Mouse (Mus musculus) adrenal gland, adult 18-20 months (tissue): Measurements from ENCODE around the gene Gfra1. TPM values are rescaled to one million over a fixed set of nuclear protein-coding genes. Genes with fewer than 3 reads are reported as not detected.

Experiments
- DNase-seq, 2 experiments: peaks; one replicate each; pipeline ENCODE4 v3.0.0; 2021 to 2022; ENCODE audit warnings: low spot score in 2 of 2
- long read RNA-seq, 2 experiments: library from polyadenylated mRNA; stranded (forward); transcript quantifications; one replicate each; pipeline ENCODE4 v2.0.0; 2021
- total RNA-seq, 2 experiments: library from RNA; stranded (reverse); gene quantifications; 1 replicate in 1 of 2; 2 replicates in 1 of 2; pipeline ENCODE4 v1.2.3; 2021

The Gfra1 gene
- total RNA-seq = 1 to 10 TPM; 1.0 to 2.9 TPM
- long read RNA-seq, experiment 1, partial matches to known transcripts = 1 of 1 reads
- long read RNA-seq, experiment 1, other reads (novel, unspliced or antisense) = 0 of 1 reads
- long read RNA-seq, experiment 2 = 0 reads

DNA sequence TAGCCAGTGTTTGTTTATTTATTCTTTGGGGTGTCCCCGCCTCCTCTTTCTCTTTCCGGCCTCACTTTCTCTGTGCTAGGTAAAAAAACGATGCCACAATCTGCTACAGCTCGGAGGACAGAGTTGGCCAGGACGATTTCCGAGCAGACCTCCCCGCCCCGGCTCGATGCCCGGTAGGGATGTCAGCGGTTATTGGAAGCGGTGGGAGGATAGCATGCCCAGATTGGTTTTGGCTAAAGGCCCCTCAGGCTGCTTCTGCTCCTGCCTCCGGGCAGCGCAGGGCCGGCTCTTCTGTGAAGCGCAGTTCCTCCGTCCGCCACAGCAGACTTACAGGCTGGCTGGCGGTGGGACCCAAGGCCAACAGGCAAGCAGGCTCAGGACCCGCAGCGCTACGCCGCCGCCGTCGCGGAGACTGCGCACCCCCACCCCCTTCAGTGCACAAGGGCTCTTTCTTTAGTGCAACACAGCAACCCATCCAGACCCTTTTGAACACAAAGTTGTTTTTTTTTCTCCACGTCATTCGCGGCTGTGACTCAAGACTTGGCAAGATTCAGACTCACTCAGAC lies at the start of gene Gfra1:
TSS of gene Gfra1 (minus strand) at position 414 of the 566 bp plus-strand sequence.
- peak; percentile 21 to 31 for DNase-seq

- no peak for DNase-seq
Measured at GRCm38 (mm10) chr19:58500049-58500448, 44.3 kb upstream of the Gfra1 start.

GRCm38 (mm10) chr19:58499420-58499966 lies 43.8 kb upstream of the Gfra1 start:
- DNase-seq = no peak

DNA sequence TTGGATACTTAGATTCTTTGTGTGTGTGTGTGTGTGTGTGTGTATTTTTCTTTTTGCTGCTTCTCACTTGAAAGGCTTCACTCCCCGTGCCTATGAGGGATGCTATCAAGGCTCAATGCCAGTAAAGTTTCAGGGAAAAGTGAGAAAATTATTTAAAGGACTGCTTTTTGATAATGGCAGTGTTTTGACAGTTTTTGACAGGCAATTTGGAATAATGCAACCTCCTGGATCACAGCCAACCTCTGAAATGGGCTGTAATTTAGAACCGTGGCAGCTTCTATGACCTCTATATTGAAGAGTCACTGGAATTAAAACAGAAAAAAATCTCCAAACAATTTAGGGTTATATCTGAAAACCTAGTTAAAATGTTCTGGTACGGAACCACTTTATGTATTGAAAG lies 41.4 kb upstream of the Gfra1 start:
- DNase-seq = no peak

GRCm38 (mm10) chr19:58486686-58487085 lies 31.0 kb upstream of the Gfra1 start:
- no peak for DNase-seq

DNA sequence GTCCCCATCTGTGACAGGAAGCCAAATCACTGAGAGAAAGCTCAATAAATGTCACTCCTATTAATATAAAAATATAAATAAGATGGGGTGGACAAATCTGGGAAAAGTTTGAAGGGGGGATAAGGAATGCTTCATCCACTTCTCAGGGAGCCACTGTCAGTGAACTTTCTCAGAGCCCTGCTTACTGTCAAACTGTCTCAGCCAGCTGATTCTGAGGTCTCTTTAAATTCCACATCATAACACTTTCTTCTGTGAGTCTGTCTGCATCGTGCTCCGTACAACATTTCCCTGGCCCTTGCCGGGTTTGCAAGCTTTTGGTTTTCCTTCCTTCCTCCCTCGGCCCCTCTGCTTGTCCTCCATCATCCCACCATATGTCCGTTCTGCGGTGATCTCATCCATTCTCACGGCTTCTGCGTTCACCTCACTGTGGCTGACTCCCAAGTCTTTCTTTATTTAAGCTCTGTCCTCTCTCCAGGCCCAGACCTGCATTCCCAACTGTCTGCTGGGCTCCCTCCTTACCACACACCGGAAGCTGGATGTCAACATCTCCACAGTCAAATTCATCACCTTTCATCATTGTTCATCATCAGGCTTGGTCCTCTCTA lies 26.8 kb upstream of the Gfra1 start:
- no peak for DNase-seq

- no peak for DNase-seq
Measured at GRCm38 (mm10) chr19:58474251-58474650, 18.5 kb upstream of the Gfra1 start.

DNA sequence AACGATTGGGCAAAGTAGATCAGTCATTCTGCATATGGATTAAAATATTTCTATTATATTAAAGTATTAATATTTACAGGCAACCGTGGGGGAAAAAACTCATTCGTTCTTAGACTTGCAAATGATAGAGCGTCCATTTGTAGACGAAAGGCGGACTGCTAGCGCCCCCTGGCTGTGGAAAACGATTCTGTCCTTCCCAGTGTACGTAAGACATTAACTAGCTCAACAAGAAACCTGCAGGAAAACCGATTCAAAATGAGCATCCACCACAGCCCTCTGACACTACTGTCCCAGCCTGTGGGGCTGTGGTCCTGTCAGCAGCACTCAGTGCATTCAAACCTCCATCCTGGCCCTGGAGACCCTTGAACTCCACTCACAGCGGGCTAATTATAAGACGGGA lies 13.7 kb upstream of the Gfra1 start:
- DNase-seq = peak; percentile 80 to 82

DNA sequence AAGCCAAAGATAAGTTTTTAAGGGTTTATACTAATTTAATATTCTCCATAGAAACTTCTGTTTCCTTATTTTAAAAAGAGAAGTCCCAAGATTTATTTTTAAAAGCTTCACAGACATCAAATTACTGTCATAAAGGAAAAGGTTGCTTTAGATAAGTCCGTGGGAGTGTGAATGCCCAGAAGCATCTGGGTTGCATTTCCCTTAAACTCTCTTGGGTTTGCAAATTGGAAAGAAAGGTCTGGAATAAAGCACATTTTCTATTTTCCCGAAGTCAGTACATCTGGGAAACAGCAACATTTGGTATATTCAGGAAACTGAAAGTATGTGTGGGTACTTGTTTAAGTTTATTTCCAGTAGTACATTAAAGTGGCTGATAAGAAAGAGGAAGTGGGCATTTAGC lies 12.6 kb upstream of the Gfra1 start:
- DNase-seq = no peak

GRCm38 (mm10) chr19:58463755-58464154 lies 8.0 kb upstream of the Gfra1 start:
- DNase-seq = no peak

- no peak for DNase-seq
Measured at GRCm38 (mm10) chr19:58460361-58461022, 4.8 kb upstream of the Gfra1 start.

- no peak for DNase-seq
Measured at GRCm38 (mm10) chr19:58456491-58457061, 867 bp upstream of the Gfra1 start.

GRCm38 (mm10) chr19:58455061-58455495 lies 631 bp downstream of the Gfra1 start:
- peak in 1 of 2 experiments; percentile 2 for DNase-seq

DNA sequence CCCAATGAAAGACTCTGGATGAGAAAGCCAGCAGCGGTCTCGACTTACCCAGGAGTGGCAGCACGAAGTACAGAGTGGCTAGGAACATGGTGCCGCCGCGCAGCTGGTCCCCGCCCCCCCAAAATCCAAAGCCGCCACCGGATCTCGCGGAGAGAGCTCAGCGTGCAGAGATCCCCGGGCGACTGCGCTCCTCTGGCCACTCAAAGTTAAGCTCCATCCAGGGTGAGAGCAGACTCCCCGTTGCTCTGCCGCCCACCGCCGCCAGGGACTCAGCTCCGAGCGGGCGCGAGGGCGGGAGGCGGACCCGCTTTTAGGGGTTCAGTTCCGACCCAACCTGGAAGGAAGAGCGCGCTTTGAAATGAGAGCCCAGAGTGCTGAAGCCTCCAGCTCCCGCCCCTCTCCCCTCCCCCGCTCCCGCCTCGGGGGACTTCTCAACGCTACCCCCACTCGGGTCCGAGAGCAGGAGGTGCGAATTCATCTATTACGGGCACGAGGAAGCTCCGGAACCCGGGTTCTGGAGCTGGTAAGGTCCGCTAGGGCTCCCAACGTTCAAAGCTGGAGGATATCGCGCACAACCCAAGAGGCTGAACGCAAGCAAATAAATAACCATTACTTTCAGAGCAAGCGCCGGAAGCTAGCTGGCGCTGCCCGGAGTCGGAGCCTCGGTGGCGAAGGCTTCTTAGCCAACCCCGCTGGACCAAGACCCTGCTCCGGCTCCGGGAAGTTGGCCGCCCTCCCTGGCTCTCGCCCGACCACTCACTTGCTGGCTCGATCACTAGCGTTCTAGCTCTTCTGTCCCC lies 1.2 kb downstream of the Gfra1 start:
- DNase-seq = peak; percentile 29 to 36

GRCm38 (mm10) chr19:58453581-58453980 lies 2.1 kb downstream of the Gfra1 start:
- peak; percentile 14 to 27 for DNase-seq

GRCm38 (mm10) chr19:58452941-58453551 lies 2.7 kb downstream of the Gfra1 start:
- DNase-seq = peak in 1 of 2 experiments; percentile 2

DNA sequence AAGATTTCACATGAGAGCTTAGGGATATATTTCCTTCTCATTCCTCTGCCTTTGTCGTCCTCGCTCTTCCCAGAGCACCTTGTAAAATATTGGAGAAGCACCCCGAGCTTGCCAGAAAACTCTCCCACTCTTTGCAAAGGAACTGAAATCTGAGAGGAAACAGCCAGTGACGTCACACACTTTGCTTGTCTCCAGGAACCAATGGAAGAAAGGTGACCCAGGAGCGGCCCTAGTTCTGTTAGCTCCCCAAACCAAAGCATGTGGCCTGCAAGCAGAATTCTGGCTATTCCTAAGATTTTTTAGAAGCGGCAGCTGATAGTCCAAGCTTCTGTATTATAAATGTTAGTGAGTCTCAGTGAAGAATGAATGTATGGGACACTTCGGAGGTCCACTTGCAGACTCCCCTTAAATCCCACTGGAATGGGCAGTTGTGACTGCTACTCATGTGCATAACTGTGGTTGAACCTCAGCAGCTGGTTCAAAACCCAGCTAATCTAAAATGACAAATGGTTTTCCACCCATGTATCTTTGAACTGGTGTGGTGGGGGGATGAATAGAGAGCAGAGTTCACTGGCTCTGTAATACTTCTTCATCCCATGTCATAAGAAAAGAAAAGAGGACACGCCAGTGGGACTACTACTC lies 3.4 kb downstream of the Gfra1 start:
- no peak for DNase-seq

DNA sequence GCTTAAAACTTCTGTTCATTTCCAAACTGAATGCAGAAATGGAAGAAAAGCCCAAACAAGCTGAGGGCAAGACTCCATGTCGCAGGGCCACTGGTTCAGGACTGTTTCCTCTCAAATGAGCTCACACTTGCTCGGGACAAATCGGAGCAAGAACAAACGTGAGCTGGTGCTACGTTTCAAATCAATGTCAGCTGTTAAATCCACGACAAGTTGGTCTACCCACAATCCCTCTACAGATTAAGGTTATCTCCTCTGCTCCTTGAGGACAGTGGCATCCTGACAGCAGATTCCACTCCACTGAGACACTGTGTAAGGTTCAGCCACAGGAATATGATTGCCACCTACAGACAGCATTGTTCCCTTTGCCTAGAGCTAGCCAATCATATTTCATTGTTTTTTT lies 4.4 kb downstream of the Gfra1 start:
- no peak for DNase-seq

DNA sequence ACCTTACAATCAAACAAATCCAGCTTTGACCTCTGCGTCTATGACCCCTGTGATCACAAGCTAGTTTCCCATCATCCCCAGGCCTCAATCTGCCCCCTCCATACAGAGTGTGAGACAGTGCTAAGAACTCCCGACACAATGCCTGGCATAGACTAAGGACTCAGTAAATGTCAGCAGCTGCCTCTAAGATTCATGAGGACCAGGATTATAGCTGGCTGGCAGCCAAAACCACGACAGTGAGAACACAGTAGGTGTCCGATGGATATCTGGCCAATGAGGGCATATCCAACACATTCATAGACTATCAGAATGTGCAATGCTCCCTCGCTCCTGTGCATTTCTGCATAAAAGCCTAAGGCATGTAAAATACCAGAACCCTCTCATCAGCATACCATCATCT lies 5.0 kb downstream of the Gfra1 start:
- no peak for DNase-seq
